Mouse (Mus musculus) gonadal fat pad, adult 2 months (tissue): ENCODE measurements around the gene Gpr155. TPM values are rescaled to one million over a fixed set of nuclear protein-coding genes. Genes with fewer than 3 reads are reported as not detected.

Source experiments
- DNase-seq: peaks from one replicate; pipeline ENCODE4 v3.0.0-alpha.2; 2012; ENCODE audit warnings: low read depth
- polyA plus RNA-seq: library from polyadenylated mRNA; depleted of rRNA; stranded (reverse); fragments of >200 nt; gene quantifications from 2 replicates; pipeline ENCODE4 v1.2.3, GENCODE M21; 2012

Gene Gpr155
- polyA plus RNA-seq, 1 experiment = 25.8 TPM

DNA sequence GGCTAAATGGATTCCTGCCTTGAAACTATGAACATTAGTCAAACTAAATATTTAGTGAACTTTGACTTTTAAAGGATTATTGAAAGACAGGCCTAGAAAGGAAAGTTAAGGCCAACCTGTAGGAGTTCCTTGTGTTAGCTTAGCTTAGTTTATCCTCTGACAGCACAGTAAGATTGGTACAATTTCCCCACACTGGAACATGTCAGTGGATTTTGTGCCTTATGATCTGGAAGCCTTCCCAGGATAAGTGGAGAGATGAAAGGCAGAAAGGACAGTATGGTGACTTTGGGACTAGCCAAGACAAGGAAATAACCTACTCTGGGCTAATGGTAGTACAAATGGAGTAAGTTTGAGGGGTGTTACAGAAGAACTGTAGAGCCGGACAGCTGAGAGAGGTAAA, 1.4 kb upstream of the Gpr155 start:
- peak; percentile 65 for DNase-seq

DNA sequence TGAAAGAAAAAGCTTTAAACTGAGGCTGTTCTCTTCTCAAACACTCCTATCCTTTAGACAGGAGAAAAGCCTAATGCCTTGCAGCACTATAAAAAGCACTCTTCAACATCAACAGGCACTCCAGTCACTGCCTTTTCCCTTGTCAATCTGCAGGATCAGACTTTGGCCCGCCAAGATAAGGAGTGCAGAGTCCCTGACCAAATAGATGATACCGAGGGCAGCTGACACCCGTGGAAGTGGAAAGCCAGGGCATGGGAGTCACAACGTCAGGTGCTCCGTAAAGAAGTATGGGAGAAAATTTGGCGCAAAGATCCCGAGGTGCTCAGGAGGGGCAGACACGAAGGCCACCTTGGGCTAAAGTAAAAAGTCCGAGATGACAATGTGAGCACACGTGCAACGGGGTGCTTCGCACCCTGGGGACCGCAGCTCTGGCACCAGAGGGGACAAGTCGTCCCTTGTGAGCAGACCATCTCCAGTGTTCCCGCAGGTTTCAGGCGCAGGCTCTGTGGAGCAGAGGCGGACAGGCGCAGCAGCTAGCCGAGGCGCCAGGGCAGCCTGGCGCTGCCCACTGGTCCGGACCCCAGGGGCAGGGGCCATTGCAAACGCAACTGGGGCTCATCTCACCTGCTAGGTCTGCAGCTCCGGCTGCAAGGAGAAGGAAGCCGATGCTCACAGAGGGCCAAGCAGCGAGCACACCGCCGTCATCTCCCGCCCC, 574 bp downstream of the Gpr155 start:
- no peak for DNase-seq

DNA sequence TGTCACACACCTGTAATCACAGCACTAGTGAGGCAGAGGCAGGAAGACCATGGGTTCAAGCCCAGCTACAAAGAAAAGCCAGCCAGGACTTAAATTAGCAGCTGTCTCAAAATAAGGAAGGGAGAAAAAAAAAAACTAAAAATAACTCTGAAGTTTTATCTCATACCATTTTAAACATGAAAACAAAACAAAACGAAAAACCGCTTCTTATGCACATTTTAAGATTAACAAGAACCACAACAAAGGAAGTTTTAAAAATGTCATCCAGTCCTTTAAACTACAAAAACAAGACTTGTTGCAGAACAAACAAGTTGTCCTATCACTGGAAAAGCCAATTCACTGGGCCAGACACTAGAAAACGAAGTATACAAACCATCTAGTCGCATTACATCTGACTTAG, 1.2 kb downstream of the Gpr155 start:
- no peak for DNase-seq

DNA sequence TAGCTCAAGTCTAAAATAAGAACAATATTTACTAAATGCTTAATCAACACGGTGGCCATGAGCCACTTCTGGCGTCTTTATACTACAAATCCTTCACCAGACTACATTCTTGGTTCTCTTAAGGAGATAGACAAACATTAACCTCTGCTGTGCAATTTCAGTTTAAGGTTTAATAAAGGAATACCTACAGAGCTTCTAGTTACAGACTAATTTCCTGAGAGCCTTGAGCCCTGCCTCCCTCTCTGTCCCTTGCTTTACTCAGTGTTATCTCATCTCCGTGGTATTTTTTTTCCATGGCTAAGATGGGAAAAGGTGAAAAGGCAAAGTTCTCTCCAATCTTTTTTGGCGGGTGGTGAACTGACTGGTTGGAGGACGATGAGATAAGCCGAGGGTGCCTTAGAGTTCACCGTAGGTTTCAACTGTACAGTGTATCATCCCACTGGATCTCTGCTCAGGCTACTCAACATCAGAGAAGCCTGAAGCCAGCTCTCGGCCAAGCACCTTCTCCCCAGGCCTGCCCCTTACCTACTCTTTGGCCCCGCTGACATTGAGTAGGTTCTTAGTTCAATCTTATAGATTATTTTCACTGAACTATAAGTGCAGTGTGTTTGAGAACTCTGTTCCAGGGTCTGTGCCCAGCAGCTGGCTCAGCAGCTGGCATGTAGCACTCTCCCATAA, 5.9 kb downstream of the Gpr155 start:
- DNase-seq = no peak

DNA sequence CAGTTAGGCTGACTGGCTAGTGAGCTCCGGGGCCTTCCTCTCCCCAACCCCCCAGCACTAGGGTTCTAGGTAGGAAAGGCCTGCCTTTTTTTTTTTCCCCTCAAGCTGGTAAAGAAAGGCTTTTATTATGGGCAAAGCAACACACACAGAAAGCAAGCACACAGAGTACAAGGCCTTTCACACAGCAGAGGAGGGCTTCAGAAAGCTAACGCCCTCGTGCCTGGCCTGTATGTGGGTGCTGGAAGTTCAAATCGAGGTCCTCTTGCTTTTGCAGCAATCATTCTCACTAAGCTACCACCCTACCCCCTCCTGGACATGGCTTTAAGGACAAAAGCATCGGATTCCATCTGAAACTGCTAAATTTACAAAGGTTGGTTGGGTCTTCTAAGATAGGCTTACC, 6.7 kb downstream of the Gpr155 start:
- no peak for DNase-seq

DNA sequence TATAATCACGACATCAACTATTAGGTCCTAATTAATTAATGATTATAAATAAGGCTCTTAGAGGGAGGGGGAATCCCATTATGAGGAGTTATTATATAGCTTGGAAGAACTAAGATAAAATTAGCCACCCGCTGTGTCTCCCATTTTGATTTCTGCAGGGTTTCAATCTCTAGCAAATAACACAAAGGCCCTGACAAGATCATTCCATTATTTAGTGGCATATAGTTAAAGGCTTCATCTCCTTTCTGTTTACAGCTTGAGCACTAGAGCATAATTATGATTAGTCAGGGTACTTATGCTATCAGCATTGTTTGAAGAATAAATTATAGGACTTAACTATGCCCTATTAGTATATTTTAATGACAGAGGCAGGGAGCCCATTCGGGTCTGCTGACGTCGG, 8.0 kb downstream of the Gpr155 start:
- DNase-seq = no peak

DNA sequence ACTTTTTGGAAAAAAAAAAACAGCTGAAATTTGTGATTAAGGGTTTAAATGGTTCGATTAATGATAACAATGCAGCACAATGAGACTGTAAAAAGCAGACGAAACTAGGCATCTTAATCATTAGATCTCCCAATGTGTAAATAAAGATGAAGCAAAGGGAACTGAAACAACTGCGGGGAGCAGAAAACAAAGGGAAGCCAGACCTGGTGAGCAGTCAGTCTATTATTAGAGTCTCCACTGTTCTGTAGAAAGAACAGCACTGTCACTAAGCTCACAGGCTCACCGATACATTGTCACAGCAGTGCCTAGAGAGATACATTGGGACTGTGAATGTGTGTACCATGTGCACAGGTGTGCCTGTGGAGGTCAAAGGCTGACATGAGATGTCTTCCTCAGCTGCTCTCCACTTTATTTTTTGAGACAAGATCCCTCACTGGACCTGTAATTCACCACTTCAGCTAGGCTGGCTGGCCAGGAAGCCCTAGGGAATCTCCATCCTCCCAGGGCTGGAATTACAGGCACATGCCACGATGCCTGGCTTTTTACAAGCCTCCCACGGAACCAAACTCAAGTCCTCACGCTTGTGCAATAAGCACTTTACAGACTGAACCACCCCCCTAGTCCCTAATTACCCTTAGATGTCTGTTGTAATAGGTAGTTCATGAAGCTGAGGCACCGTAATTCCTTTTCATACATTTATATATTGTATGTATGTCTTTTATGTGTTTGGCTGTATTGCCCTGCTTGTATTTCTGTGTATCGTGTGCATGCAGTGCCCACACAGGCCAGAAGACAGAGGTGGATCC, 14.6 kb downstream of the Gpr155 start:
- peak; percentile 33 for DNase-seq

DNA sequence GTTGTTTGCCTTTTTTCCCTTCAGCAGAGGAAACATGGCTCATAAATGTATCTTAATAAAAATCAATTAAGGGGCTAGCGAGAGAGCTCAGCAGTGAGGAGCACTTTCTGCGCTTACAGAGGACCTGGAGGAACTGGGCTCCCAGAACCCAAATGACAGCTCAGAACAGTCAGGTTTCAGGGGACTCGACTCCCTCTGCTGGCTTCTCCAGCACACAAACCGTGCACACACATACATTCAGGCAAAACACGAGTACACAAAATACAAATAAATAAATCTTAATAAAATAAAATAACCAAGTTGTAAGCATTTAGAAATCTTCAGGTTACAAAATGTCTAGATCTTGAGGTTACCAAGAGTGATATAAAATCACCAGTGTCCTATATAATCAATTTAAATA, 22.9 kb downstream of the Gpr155 start:
- no peak for DNase-seq

DNA sequence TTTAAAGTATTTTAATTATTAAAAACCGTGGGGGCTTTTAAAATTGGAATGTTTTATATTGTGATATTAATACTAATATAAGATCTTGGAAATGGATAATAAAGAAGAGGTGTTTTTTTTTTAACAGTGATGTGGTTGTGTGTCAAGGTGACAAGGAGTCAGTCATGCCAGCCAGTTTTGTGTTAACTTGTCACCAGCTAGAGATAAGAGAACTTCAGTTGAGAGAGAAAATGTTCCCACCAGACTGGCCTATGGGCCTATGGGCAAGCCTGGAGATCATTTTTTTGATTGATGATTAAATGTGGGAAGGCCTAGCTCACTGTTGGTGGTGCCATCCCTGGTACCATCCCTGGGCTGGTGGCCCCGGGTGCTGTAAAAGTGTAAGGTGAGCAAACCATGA, 25.8 kb downstream of the Gpr155 start:
- DNase-seq = no peak

DNA sequence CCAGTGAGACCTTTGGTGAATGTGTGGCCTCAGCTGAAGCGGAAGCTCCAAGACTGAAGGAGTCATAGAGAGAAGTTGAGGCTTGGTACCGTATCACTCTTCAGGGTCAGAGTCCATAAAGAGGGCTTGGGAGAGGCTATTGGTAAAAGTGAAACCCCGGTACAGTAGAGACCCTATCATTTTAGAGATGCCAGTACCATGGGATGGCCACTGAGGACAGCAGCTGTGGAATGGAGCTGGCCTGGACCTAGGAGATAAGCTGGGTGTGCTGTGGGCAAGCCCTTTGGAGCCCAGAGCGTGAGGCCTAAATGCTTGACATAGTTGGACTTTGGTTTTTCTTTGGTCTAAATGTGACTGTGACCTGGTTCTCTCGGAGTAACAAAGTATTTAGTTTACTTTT, 26.4 kb downstream of the Gpr155 start:
- no peak for DNase-seq

DNA sequence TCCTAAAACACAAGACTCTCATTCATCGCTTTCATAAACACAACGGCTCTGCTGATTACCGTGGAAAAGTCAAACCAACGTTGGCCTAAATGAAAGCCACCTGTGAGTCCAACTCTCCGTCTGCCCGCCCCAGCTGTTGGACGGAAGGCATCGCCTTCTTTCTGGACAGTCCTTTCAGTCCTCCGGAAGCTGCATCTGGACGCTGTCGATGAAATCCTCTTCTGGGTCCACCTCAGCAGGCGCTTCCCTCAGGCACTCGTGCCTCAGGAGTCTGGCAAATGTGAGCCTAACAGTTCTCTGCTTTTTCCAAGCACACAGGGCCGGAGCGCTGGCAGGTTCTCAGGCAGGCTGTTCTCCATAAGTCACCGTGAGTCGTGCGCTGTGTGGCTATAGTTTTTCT, 29.4 kb downstream of the Gpr155 start:
- no peak for DNase-seq

DNA sequence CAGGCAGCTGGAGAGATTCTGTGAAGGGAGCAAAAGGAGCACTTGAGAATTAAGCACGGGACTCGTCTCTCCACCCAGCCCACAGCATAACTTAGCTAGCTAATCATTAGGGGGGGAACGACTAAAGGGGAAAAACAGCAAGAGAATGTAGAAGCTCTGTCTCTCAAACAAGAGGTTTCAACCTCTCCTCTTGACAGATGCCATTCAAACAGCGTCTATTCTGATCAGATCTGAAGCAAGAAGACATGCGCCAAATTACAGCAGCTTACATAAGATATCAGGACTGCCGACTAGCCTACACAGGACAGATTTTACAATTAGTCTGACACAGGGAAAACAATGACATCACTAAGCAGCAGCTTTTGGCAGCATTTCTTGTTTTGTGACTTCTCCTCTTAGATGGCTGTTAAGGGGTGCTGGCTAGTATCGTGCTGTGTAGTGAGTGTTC, 34.4 kb downstream of the Gpr155 start:
- no peak for DNase-seq

DNA sequence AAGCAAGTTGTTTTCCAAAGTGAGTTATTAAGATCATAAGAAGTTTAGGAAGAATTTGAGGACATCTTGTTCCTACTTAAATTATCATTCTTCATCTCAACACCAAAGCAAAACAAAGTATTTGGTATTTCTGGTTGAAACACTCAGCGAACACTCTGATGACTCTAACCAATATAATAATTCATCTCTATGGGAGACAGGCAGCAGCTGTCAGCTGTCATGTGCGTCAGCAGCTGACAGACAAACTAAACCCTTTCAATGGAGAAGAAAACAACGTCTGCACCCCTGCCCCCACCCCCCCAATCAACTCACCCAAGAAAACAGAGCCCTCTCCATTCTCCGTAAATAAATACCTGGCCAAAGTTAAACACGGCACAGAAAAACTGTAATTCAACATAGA, 34.9 kb downstream of the Gpr155 start:
- DNase-seq = no peak

DNA sequence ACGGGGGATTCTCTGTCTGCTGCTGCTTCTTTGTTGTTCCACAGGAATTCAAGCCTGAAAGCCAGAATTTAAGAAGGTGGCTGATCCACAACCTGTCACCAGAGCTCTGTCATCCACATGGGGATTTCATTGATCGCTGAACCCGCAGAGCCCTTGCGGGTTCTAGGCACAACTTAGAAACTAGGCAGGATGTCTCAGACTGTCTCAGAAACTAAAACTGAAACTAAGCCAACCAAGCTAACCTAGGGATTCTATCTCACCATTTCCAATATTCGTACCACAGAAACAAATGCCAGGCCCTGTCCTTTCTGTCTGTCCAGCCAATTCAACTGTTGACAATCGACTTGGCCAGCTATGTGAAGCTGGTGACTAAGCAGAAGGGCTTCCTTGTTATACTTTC, 38.2 kb downstream of the Gpr155 start:
- no peak for DNase-seq

DNA sequence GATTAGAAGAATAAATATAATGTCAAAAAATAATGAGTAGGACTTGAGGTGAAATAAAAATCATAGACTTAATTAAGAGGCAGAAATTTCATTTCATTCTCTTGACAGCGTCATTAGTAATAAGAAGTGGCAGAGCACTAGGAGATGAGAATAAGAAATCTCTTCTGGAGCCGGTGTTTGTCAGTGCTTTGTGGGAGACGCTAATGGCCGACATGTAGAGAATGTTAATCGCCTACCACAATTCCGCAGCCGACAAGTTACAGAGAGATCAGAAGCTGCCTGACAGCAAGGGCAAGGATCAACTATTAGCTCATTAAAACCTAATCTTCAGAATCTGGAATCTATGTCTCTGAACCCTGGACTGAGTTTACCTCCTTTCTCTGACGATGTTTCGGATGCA, 38.6 kb downstream of the Gpr155 start:
- DNase-seq = no peak

DNA sequence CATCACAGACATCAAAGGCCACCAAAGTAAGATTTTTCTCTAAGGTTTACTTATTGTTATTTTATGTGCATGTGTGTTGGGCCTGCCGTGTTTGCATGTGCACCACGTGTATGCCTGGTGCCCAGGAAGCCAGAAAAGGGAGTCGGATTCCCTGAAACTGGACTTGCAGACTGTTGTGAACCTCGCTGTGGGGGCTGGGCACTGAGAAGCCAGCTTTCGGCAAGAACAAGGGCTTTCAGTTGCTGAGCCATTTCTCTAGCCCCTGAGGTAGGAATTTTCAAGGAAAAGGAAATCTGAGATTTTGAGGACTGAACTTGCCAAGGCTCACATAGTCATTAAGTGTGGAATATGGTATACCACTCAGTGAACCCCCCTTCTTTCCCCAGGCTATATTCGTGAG, 39.2 kb downstream of the Gpr155 start:
- DNase-seq = no peak

DNA sequence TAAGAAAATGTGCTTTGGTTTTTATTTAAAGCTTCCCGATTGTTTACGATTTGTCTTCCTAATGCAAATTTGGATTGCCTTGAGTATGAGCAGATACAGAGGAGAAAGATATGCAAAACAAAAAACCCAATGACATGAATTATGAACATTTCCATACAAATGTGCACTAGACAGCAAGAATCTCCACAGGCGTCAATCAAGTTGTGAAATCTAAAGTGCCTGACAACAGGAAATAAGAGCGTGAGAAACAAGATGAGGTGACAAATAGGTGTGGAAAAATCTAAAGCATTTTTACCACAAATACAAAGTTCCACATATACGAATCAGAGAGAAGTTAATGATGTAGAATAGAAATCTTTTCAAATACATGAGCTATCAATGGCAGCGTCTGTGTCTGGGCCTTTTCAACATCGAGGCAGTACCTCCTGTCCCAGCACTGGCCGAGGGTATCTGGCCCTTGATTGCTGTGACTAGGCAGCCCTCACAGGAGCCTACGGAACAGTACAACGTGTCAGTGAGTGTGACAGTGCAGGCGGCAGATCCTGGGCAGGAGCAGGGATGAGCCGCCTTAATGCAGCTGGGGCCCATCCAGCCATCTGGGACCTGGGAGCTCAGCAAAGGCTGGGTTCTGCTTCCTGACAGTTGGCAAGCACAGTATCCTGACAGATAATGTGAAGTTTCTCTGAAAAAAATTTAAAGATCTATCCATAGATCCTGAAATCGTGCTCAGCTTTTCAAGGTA, 39.9 kb downstream of the Gpr155 start:
- DNase-seq = no peak

DNA sequence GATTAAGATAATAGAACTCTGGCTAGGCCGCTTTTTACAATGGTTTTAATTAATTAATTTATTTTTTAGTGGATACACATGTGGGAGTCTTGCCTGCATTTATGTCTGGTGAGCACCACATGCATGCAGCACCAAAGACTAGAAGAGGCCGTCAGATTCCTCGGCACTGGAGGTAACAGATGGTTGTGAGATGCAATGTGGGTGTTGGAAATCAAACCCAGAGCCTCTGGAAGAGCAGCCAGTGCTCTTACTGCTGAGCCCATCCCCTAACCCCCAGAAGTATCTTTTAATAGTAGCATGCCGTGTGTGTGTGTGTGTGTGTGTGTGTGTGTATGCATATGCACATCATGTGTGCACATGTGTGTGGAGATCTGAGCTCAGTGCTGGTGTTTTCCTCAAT, 41.2 kb downstream of the Gpr155 start:
- DNase-seq = no peak

DNA sequence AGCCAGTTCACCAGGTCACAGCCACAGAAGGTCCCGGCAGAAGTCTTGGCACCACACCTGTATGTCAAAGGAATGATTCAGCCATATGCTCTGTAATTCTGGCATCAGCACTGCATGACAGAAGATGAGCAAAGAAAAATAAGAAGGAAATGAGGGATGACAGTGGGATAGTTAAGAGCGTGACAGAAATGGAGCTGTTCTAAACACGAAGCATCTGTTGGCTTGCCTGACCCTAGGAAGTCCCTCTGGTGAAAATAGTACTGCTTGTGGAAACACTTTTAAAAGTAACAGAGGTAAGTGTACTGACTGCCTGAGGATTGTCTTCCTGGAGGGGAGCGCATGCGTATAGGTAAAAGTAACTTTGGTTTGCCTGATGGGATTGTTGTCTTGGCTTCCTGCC, 42.7 kb downstream of the Gpr155 start:
- DNase-seq = no peak

DNA sequence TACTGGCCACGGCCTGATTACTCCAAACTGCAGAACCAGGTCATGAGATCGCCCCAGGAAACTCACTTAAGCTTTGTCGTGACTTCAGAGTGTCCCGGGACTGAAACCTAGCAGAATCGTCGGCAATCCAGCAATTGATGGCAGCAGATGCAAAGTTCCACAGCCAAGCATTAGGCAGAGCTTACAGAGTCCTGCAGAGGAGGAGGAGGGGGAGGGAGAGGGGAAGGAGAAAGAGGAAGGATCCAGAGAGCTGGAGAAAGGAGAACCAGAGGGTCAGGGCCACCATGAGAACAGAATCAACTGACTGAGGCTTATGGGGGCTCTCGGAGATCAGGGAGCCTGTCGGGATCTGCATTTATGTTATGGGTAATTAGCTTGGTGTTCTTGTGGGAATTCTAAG, 48.0 kb downstream of the Gpr155 start:
- DNase-seq = no peak

DNA sequence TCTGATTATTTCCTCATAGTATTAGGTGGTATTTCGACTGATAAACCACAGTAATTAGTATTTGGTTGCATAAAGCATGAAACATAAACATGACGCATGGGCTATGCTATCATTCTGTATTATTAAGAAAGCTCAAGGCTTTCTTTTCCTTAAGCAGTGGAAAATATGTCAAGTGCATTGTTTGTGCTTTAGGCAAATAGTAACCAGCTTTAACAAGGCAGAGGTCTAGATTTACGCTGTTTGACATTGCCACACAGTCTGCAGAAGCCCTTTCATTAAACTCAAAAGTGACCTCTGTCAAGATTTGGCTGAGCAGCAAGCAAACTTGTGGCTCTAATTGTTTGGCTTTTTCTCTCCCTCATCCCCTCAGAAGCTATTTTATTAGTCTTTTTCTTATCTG, 50.4 kb downstream of the Gpr155 start:
- DNase-seq = no peak

DNA sequence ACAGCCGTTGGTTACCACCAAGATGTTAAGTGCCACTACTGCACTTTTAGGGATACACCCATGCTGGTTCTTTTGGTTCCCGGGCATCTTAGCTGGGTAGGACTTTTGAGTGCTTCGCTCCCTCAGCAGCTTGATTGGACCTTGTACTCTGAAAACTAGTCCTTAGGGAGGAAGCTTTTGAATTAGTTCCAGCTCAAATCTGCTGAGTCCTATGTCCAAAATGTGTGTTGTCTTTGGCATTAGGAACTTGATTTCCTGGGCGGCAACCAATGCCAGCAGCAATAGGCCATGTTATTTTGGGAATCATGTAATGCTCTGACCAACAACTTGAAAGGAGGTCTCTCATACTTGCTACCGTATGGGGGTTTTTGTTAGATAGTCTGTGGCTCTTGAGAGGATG, 60.5 kb downstream of the Gpr155 start:
- no peak for DNase-seq
